Mouse (Mus musculus): ENCODE results near the gene Etnppl. TPM values are rescaled to one million over a fixed set of nuclear protein-coding genes. Genes with fewer than 3 reads are reported as not detected.

Etnppl gene
- polyA plus RNA-seq, 1 experiment = not detected

DNA sequence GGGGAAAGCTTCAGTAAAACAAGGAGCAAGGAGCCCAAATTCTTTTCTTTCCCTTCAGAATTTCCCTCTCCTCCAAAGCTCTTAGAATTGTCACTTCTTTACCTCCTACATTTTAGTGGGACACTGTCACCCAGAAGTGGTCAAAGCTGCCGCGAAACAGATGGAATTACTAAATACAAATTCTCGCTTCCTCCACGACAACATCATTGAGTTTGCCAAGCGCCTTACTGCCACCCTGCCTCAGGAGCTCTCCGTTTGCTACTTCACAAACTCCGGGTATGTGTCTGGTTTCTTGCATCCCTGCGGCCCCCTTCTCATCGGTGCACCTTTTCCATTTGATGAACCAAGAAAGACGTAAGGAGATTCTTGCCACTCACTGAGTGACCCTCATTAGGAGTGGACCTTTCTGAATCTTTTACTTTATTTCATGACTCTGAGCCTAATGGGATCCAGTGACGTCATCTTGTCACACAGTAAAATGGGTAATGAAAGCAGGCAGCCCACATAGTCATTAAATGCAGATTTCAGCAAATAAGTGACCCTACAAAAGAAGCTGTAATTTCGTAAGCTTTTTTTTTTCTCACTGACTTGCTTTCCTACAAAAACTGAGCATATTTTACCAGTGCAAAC is 3.4 kb downstream of the Etnppl start:
- no peaks in the 10 kb centered on the region for H3K27me3 ChIP-seq (ENCODE audit: control insufficient read depth, insufficient read depth, insufficient read length)
- no peak overlapping the region for H3ac ChIP-seq (ENCODE audit: control insufficient read depth, insufficient read length)
- no peaks in the 10 kb centered on the region for H3K36me3 ChIP-seq (ENCODE audit: control insufficient read depth, insufficient read depth)
- H3K79me2 ChIP-seq (ENCODE audit: control insufficient read depth, insufficient read depth) = no peaks in the 10 kb centered on the region
- no peak overlapping the region for H3K4me3 ChIP-seq
- TF ChIP-seq TCF12 (IDR thresholded peaks at IDR 0.05; ENCODE audit: insufficient read depth, poor library complexity, severe bottlenecking) (no peak), POLR2A (IDR thresholded peaks at IDR 0.05; ENCODE audit: insufficient read length, low read depth) (no peak), MYOG (IDR thresholded peaks at IDR 0.05; ENCODE audit: control insufficient read depth in 1 of 3, insufficient read depth in 1 of 3, insufficient read length in 2 of 3, low read depth in 2 of 3) (no peak), MAX (IDR thresholded peaks at IDR 0.05; ENCODE audit: low read depth) (no peak), E2F4 (IDR thresholded peaks at IDR 0.05; ENCODE audit: insufficient read depth) (no peak)
- no peak overlapping the region for H3K4me2 ChIP-seq (ENCODE audit: low read depth)

DNA sequence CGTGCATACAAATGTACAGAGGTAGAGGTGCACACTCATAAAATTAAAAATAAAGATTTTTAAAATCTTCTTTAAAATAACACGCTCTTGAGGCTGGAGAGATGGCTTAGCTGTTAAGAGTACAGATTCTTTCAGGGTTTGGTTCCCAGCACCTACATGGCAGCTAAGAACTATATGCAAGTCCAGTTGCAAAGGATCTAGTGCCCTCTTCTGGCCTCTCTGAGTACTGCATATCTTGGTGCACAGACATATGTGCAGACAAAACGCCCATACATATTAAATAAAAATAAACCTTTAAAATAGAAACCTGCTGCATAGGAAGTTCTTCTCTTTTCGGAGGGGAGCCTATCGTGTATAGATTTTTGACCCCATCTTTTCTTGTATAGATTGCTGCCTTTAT is 11.1 kb downstream of the Etnppl start:
- Histone ChIP-seq H3K36me3 (ENCODE audit: control insufficient read depth, insufficient read depth) (no peaks in the 10 kb centered on the region), H3K27me3 (ENCODE audit: control insufficient read depth, insufficient read depth, insufficient read length) (no peaks in the 10 kb centered on the region), H3K4me3 (no peak overlapping the region), H3K4me2 (ENCODE audit: low read depth) (no peak overlapping the region), H3ac (ENCODE audit: control insufficient read depth, insufficient read length) (no peak overlapping the region), H3K79me2 (ENCODE audit: control insufficient read depth, insufficient read depth) (no peaks in the 10 kb centered on the region)
- TF ChIP-seq E2F4 (IDR thresholded peaks at IDR 0.05; ENCODE audit: insufficient read depth) (no peak), REST (IDR thresholded peaks at IDR 0.05; ENCODE audit: insufficient read depth, insufficient read length) (no peak), MYOD1 (IDR thresholded peaks at IDR 0.05; ENCODE audit: control insufficient read depth in 1 of 3, insufficient read length in 2 of 3, low read depth in 2 of 3) (no peak), POLR2A (IDR thresholded peaks at IDR 0.05; ENCODE audit: insufficient read length, low read depth) (no peak), TCF3 (IDR thresholded peaks at IDR 0.05; ENCODE audit: insufficient read length, low read depth) (no peak), MAX (IDR thresholded peaks at IDR 0.05; ENCODE audit: low read depth) (no peak)

DNA sequence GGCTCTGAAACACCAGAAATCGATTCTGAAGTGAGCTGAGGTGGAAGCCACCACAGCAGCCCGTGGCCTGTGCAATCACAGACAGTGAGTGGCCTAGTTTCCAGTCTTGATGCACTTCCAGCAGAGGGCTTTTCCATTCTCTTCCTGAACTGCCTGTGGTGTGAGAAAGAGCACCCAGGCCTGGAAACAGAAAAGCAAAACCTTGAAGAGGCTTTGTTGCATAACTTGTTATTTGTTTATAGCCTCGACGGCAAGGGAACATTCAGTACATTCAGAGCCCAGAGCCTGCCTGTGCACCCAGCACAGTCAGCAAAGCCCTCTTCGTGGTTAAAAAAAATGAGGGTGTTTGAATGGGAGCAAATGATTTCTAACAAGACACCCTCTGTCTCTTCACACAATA is 16.6 kb downstream of the Etnppl start:
- no peak for TF ChIP-seq TCF12 (IDR thresholded peaks at IDR 0.05; ENCODE audit: insufficient read depth, poor library complexity, severe bottlenecking)
- Histone ChIP-seq H3K36me3 (ENCODE audit: control insufficient read depth, insufficient read depth) (no peaks in the 10 kb centered on the region), H3K4me2 (ENCODE audit: low read depth) (no peak overlapping the region), H3ac (ENCODE audit: control insufficient read depth, insufficient read length) (no peak overlapping the region), H3K79me2 (ENCODE audit: control insufficient read depth, insufficient read depth) (no peaks in the 10 kb centered on the region), H3K27me3 (ENCODE audit: control insufficient read depth, insufficient read depth, insufficient read length) (no peaks in the 10 kb centered on the region), H3K4me3 (no peak overlapping the region)

DNA sequence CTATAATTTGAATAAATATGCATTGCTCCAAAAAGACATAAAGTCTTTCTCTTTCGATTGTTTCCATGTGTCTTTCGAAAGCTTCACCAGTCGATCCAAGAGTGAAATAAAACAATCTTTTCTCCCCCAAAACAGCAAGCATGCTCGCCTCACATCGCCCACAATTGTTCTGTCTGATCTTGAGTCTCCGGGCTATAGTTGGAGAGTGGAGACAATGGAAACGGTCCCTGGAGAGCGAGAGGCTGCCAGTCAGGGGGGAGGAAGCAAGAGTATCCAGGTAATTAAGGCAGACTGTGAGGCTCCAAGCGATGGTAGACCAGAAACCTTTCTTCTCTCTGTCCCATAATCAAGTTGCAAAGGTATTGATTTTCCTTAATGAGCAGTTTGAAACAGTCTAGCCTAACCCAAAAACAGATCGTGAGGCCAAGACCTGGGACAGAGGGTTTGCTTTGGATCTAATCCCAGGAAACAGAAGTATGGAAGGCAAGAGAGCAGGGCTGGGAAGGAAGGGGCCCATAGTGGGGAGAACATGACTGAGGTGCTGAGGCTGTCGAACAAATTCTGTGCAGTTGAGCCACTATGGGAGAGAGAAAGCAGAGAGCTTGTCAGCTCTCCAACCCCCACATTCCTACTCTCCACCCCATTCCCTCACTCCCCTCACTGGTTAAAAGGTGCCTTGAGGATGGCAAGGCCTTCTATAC is 29.0 kb downstream of the Etnppl start:
- Histone ChIP-seq H3K4me2 (ENCODE audit: low read depth) (no peak overlapping the region), H3ac (ENCODE audit: control insufficient read depth, insufficient read length) (no peak overlapping the region), H3K36me3 (ENCODE audit: control insufficient read depth, insufficient read depth) (no peaks in the 10 kb centered on the region), H3K4me3 (no peak overlapping the region), H3K79me2 (ENCODE audit: control insufficient read depth, insufficient read depth) (no peaks in the 10 kb centered on the region), H3K27me3 (ENCODE audit: control insufficient read depth, insufficient read depth, insufficient read length) (peaks cover 6% of the 10 kb centered on the region)
- TF ChIP-seq SRF (IDR thresholded peaks at IDR 0.05; ENCODE audit: control insufficient read depth, insufficient read length, low read depth) (no peak), POLR2AphosphoS2 (IDR thresholded peaks at IDR 0.05; ENCODE audit: insufficient read length, low read depth) (no peak), MYOD1 (IDR thresholded peaks at IDR 0.05; ENCODE audit: control insufficient read depth in 1 of 3, insufficient read length in 2 of 3, low read depth in 2 of 3) (no peak), USF1 (IDR thresholded peaks at IDR 0.05; ENCODE audit: low read depth) (no peak), MYOG (IDR thresholded peaks at IDR 0.05; ENCODE audit: control insufficient read depth in 1 of 3, insufficient read depth in 1 of 3, insufficient read length in 2 of 3, low read depth in 2 of 3) (no peak), POLR2A (IDR thresholded peaks at IDR 0.05; ENCODE audit: insufficient read length, low read depth) (no peak), E2F4 (IDR thresholded peaks at IDR 0.05; ENCODE audit: insufficient read depth) (no peak), REST (IDR thresholded peaks at IDR 0.05; ENCODE audit: insufficient read depth, insufficient read length) (no peak)

DNA sequence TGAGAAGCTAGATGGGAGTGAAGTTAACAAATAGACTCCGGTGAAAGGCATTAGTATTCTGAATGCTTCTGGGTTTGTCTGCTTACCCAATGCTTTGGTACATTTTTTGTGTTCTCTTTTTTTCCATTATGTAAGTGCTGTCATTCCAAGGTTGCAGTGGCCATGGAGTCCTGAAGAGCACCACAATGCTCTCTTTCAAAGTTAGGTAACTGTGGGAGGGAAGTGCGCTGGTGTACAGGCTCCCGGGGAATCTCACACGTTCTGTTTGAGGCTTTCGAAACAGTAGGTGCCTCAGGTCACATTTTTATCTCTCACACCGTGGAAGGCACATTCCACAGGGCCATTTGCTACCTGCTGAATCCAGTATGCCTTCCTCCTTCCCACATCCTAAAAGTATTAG is 32.3 kb downstream of the Etnppl start:
- H3ac ChIP-seq (ENCODE audit: control insufficient read depth, insufficient read length) = no peak overlapping the region
- no peak overlapping the region for H3K4me2 ChIP-seq (ENCODE audit: low read depth)
- H3K36me3 ChIP-seq (ENCODE audit: control insufficient read depth, insufficient read depth) = no peaks in the 10 kb centered on the region
- H3K27me3 ChIP-seq (ENCODE audit: control insufficient read depth, insufficient read depth, insufficient read length) = peaks cover 6% of the 10 kb centered on the region
- H3K79me2 ChIP-seq (ENCODE audit: control insufficient read depth, insufficient read depth) = no peaks in the 10 kb centered on the region
- H3K4me3 ChIP-seq = no peak overlapping the region
- TF ChIP-seq CEBPB (IDR thresholded peaks at IDR 0.05; ENCODE audit: insufficient read depth, poor library complexity, severe bottlenecking) (no peak), SRF (IDR thresholded peaks at IDR 0.05; ENCODE audit: control insufficient read depth, insufficient read length, low read depth) (no peak), E2F4 (IDR thresholded peaks at IDR 0.05; ENCODE audit: insufficient read depth) (no peak), REST (IDR thresholded peaks at IDR 0.05; ENCODE audit: insufficient read depth, insufficient read length) (no peak), POLR2A (IDR thresholded peaks at IDR 0.05; ENCODE audit: insufficient read length, low read depth) (no peak), USF1 (IDR thresholded peaks at IDR 0.05; ENCODE audit: low read depth) (no peak), MAX (IDR thresholded peaks at IDR 0.05; ENCODE audit: low read depth) (no peak), TCF12 (IDR thresholded peaks at IDR 0.05; ENCODE audit: insufficient read depth, poor library complexity, severe bottlenecking) (no peak)

All from myocyte (in vitro differentiated cells).